Comparison of ENCODE assay signal across 7 mouse cellular contexts in the genomic region with DNA sequence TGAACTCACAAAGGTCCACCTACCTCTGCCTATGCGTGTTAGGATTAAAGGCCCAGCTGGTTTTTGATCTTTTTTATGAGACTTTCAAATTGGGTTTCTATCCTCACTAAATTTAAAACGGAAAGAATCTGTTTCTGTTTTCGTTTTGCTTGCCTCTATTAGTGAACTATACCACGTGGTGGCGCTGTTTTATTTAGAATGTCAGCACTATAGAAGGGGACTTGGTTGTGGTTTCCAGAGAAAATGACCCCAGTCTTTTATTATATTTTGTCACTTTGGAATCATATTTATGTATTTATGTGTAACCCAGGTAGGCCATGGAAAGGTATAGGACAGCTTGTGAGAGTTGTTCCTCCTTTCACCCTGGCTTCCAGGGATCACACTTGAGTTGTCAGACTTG. TPM values are rescaled to one million over a fixed set of nuclear protein-coding genes. Genes with fewer than 3 reads are reported as not detected.
DNase-seq lines count a peak whose midpoint lies in the region; TF ChIP-seq lines count a peak whose summit lies in the region.

No protein-coding gene starts in this region.

- H3K36me3 ChIP-seq in ES-E14 (ENCODE audit: control insufficient read depth, insufficient read depth, low read length, poor library complexity, severe bottlenecking): no peaks in the 10 kb centered on the region

- H3K27ac ChIP-seq in ES-E14 (ENCODE audit: insufficient read depth, low read depth, low read length, poor library complexity, severe bottlenecking): no peak overlapping the region

- H3K4me3 ChIP-seq in ES-E14 (ENCODE audit: insufficient read depth in 1 of 2, low read depth in 1 of 2, low read length in 2 of 2, poor library complexity in 1 of 2, severe bottlenecking in 1 of 2): no peak overlapping the region

- no peaks in the 10 kb centered on the region for H3K9me3 ChIP-seq in ES-E14 (ENCODE audit: control insufficient read depth, insufficient read depth, low read depth, low read length)

- H3K9ac ChIP-seq in ES-E14 (ENCODE audit: insufficient read depth, low read depth, low read length, poor library complexity, severe bottlenecking): no peak overlapping the region; the same call in 1 of the 2 replicates

- in situ Hi-C loops in ES-E14 (cut with MboI; ENCODE audit: low sequenced_read_pairs in 2 of 2, unreplicated experiment in 2 of 2): loop anchor here in 1 of 2 experiments (10.0 kb wide), 1 partner anchor 169 kb away; no protein-coding TSS in a partner anchor

- no peaks in the 10 kb centered on the region for H3K4me1 ChIP-seq in ES-E14 (ENCODE audit: control insufficient read depth in 2 of 2, insufficient read depth in 2 of 2, low read length in 2 of 2, poor library complexity in 1 of 2)

- peak; percentile 18 to 60 for DNase-seq in left cerebral cortex, adult 18-20 months (ENCODE audit: low spot score in 2 of 2)
- no peak for DNase-seq in left cerebral cortex, adult 8-10 months (ENCODE audit: low spot score in 2 of 2)
- peak; percentile 41 for DNase-seq in ES-E14 (ENCODE audit: low read depth, low spot score)
- DNase-seq in adrenal gland, postnatal 36 days: peak; percentile 18 to 54
- peak; percentile 8 for DNase-seq in fibroblast of lung, adult 2 months (ENCODE audit: low read depth)
- peak; percentile 45 to 58 for DNase-seq in layer of hippocampus, postnatal 10 days (ENCODE audit: low spot score in 2 of 2)
- peak; percentile 71 for DNase-seq in retina, postnatal 1 day

TF ChIP-seq in ES-E14, 5 proteins besides CTCF, POLR2A, EP300 and RAD21:
- TF ChIP-seq CHD2 (IDR thresholded peaks at IDR 0.05; ENCODE audit: low read depth, low read length) (no peak), MAFK (IDR thresholded peaks at IDR 0.05; ENCODE audit: insufficient read depth, low read depth, low read length) (no peak), ZC3H11A (IDR thresholded peaks at IDR 0.05; ENCODE audit: borderline replicate concordance, low read depth, low read length) (peak; percentile 11; the same call in 1 of the 2 replicates), HCFC1 (IDR thresholded peaks at IDR 0.05; ENCODE audit: borderline replicate concordance, insufficient read depth, low read length) (no peak)

RNA-seq across cellular contexts. Expression of gene Upf2, which starts 44.3 kb away (rescaled TPM):
- total RNA-seq in left cerebral cortex, adult 18-20 months (2021): 10 to 100 TPM; 42.9 to 44.9 TPM
- 10 to 100 TPM; 38.0 to 46.0 (median 38.7) TPM for total RNA-seq in left cerebral cortex, adult 8-10 months (2022)
- total RNA-seq in ES-E14 (2012; rRNA removed): 14.6 and 18.6 TPM in 2 replicates
- total RNA-seq in adrenal gland, postnatal 36 days (2021): 10 to 100 TPM; 22.1 to 24.5 TPM
- 10 to 100 TPM; 18.6 to 19.5 TPM for total RNA-seq in layer of hippocampus, postnatal 10 days (2021)

RNA-seq across cellular contexts. Expression of gene Dhtkd1, which starts 52.9 kb away (rescaled TPM):
- 10 to 100 TPM in 1 of 2 experiments, 1 to 10 TPM in 1; 8.1 to 10.9 TPM for total RNA-seq in left cerebral cortex, adult 18-20 months (2021)
- total RNA-seq in left cerebral cortex, adult 8-10 months (2022): 10 to 100 TPM in 3 of 4 experiments, 1 to 10 TPM in 1; 8.4 to 14.5 (median 11.0) TPM
- total RNA-seq in ES-E14 (2012; rRNA removed): 12.0 and 28.1 TPM in 2 replicates
- 10 to 100 TPM in 1 of 2 experiments, 1 to 10 TPM in 1; 7.7 to 14.2 TPM for total RNA-seq in adrenal gland, postnatal 36 days (2021)
- 10 to 100 TPM in 1 of 2 experiments, 1 to 10 TPM in 1; 9.5 to 12.4 TPM for total RNA-seq in layer of hippocampus, postnatal 10 days (2021)

Comparison
In these comparisons a context has a peak if more than half of its experiments do, and no peak if none do; other contexts are left out.
1. DNase-seq: peak in left cerebral cortex, adult 18-20 months (2 of 2), ES-E14 (single experiment), adrenal gland, postnatal 36 days (2 of 2), fibroblast of lung, adult 2 months (single experiment), layer of hippocampus, postnatal 10 days (2 of 2) and retina, postnatal 1 day (single experiment); none in left cerebral cortex, adult 8-10 months (0 of 2).